Mouse (Mus musculus) spleen, postnatal 10 days (tissue): ENCODE measurements at regions not wholly inside any gene's neighbourhood (a gene's known extent, or its start where the extent isn't known, plus 50 kb on each side); places are given as distances from the start of the nearest gene placed in this dataset.

ENCODE experiments used
- DNase-seq, 2 experiments: peaks; one replicate each; pipeline ENCODE4 v3.0.0; 2021 to 2022; ENCODE audit warnings: low spot score in 2 of 2

DNA sequence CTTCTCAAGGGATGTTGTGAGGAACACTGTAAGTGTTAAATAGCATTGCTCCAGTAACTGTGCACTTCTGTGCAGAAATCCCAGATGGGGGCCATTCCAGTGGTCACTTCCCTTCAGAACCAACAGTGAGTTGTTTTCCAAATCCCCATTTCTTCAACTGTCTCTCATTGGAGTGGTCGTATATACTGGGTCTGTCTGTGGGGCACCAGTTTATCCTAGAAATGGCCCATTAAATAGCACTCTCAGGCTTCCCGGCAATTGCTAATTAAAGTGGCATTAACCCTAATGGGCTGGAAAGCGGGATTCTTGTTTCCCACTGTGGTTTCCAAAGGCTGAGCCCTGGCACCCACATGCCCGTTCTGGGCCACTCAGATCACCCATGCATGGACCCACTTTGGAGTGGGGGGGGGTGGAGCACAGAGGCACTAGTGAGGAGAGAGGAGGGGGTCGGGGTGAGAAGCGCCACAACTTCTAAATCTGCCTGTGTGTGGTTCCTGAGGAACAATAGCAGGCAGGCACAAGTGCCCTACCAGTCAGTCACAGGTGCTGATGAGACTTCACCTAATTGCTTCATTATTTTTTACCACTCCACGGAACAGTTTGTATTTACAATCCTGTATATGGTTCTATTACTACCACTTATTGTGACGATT is 78.1 kb downstream of the Fam204a start:
- DNase-seq, result no peak

DNA sequence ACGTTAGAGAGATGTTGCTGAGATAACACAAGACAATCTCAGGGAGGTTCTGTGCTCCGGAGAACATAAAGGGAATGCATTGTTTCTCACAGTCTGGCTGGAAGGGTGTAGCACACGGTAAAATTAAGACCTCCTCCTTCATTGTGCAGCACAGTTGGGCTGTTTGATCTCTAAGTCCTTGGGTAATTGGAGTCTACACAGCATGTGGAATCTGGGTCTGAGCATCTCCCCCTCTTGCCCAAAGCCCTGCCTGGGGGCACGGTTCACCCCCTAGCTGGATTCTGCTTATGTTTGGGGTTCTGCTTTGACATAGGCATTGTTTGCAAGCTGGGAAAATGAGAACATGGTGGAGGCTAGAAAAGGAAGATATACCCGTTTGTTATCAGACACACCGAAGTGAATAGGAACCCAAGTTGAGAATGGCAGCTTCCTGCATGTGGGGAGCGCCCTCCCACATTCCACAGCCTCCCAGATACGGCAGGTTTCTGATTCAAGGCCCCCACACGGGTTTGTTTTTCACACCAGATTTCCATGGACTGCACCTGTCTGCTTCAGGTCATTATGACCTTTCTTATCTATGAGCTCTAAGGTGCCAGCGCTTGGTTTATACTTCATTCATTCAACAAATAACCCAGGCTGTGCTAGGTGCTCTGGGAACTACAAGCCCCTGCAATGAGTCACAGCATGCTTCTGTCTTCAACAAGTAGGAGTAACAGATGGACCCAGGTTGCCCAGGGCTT is 79.9 kb downstream of the Fam204a start:
- DNase-seq, result no peak

DNA sequence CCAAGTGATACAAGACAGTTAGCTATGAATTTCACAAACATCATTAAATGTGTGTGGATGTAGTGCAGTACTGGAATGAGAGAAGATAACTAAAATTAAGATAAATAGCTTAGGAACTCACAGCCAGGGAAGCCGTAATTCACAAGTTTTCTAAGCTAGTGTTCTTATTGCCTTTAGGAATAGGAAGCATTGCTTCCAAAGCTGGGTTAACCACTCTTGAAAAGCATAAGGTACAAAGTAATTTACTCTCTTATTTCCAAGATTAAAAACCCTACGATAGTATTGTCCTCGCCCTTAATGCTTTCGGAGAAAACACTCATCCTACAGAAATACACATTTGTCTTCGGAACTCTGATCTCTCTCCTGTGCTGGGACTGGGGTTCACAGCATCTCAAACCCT is 81.3 kb downstream of the Fam204a start:
- no peak for DNase-seq

DNA sequence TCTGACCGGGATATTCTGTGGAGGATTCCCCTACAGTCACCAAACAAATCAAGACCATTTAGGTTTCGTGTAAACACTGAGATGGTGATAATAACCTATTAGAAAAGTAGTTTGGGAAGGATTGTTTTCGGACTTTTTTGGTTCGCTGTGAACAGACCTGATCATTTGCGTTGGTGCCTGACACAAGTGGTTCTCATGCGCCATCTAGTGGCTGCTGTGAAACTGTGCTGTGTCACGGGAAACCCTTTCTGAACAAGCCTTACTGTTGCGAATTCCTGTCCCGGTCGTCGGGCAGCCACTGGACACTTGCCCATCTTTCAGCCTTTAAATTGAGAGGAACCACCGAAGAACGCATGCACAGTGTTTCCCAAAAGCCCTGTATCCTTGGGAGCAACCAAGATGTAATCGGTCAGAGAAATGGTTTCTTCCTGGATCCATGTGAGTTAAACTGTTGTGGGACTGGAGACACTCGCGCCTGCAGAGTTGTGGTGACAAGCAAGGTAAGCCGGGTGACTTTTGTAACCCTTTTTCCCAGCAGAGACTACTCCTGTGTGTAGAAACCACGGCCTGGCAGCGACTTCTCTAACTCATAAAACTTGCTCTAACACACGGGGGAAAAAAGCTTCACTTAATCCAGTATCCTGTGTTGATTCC is 82.0 kb downstream of the Fam204a start:
- DNase-seq, result peak; percentile 53 to 79

DNA sequence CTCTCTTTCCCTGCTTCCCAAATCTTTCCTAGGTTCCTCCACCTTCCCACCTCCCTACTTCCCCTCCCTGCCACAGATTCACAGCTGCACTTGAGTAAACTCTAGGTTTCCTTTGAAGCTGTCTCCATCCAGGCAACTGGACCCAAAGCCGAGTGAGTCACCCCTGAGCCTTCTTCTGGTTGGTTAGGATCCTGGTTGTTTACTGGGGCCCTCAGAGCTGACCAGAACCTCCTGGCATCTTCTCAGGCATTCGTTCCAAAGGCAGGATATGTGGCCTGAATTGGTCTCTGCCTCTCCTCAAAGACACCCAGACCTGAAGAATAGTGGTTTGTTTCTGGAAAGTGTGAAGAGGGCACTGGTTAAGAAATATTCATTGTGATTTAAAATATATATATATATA is 87.6 kb downstream of the Fam204a start:
- DNase-seq, result no peak

DNA sequence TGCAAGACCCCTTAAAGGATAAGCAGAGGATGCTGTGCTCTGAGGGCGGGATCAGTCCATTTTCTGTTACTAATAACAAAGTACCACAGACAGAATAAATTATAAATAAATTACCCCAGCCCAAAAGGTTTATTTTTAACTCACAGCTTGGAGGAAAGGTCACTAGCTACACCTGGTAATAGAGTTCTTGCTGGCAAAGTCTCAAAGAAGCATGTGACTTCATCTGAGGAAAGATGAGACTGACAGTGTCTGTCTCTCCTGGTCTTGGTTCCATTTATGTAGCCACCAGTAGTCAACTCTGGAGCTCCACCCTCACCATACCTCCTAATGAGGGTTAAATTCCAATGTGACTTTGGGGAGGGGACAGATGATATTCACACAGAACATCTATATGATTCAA is 90.0 kb downstream of the Fam204a start:
- no peak for DNase-seq

DNA sequence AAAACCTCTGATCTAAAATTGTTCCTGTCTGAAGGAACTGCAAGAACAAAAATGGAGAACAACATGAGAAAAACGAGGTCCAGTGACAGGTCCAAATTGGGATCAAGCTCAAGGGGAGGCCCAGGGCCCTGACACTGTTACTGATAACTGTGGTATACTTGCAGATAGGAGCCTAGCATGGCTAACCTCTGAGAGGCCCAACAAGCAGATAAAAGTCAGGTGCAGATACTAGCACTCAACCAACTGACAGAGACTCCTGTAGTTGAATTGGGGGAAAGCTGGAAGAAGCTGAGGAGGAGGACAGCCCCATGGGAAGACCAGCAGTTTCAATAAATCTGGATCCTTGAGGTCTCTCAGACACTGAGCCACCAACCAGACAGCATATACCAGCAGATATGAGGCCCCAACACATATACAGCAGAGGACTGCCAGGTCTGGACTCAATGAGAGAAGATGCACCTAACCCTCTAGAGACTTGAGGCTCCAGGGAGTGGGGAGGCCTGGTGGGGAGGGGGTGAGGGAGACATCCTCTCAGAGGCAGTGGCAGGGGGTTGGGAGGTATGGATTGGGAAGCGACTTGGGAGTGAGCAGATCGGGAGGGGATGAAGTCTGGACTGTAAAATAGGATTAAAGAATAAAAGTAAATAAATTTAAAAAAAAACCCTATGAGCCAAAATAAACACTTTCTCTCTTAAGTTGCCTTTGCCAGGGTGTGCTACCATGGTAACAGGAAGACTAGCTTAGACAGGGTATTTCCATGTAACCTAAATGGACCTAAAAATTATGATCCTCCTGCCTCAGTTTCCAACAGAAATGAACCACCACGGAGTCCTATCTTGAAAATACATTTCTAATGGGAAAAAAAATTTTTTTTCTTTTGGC is 91.8 kb downstream of the Fam204a start:
- DNase-seq, result no peak

DNA sequence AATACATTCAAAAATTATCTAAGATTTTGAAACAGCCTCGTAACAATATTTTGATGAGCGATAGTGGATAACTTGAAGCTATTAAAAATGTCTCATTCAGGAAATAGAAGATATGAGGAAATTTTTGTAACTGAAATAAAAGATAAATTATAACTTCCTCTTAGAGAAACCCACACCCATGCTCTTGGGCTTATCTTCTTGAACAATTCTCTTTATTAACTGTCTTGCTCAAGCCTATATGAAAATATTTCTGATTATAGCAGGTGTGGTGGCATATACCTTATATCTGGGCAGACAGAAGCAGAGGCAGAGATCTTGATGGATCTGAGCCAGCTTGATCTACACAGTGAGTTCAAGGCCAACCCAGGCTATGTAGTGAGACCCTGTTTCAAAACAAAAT is 96.9 kb downstream of the Fam204a start:
- no peak for DNase-seq

DNA sequence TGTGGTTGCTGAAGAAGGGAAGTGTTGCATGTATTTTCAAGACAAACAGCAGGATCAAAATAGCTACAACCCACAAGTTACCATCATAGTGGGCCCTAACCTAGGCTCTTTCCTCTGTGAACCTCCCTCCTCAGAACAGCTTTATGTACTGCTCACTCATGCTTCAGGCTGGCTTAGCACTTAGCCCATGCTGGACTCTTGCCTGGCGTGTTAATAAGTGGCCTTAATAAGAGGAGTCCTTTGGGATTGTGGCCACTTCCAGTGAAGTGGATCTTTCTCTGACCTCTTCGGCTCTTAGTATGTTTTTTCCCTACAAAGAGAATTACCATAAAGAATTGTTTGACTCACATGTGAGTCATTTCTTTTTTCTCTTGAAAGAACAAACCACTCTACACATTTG is 101.9 kb downstream of the Fam204a start:
- DNase-seq, result no peak

DNA sequence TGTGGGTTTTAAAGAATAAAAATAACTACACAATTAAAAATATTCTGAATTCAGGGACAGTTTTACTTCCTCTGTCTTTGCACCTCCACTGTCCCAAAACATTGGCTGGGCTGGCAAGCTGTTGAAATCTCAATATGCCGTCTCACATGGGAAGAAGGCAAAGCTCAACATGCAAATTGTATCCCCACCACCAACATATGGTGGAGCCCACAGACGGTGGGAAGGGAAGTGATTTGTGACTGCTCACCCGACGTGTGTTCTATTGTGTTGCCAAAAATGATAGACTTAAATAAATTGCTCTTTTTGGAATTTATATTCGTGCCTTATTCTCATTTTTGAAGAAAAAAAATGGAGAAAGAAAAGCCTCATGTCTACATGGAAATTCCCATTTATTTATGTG is 105.6 kb downstream of the Fam204a start:
- no peak for DNase-seq

DNA sequence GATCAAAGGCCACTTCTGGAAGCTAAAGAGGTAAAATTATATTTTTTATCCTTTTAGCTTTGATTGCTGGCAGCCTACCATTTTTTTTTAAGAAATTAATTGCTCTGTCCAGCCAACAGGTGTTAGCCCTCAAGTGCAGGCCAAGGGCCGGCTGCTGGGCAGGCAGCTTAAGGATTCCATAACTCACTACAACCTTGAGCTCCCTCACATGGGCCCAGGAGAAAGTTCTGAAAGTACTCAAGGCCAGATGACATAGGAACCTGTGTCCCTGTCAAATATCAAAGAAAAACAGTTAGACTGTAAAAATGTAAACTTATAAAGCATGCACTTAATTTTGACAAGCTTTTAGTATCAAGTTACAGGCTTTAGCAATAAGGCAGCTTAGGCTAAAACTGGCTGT is 107.5 kb downstream of the Fam204a start:
- DNase-seq, result no peak

DNA sequence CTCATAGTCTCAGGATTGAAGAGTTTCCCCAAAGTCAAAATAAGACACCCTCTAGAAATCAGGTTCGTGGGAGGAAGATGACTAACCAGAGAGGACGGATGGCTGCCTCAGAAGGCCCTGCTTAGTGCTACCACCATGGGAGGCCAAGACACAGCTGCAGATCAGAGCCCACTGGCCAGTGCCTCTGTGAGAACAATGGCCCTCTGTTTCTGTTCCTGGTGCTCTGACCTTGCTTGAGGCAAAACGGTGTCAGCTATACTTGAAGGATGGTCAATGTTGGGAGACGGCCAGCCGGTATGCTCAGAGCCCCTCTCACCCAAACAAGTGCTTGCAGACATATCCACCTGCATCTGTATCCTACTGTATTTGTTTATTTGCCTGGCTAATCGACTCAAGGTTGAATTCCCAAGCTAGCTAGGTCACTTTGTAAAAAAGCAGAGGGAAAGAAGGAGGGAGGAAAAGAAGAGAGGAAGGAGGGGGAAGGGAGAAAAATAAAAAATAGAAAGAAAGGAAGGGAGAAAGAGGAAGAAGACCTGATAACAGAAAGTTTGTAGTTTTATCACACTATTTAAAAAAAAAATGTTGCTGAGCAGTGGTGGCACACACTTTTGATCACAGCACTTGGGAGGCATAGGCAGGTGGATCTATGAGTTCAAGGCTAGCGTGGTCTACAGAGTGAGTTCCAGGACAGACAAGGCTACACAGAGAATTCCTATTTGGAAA is 112.7 kb downstream of the Fam204a start:
- no peak for DNase-seq

DNA sequence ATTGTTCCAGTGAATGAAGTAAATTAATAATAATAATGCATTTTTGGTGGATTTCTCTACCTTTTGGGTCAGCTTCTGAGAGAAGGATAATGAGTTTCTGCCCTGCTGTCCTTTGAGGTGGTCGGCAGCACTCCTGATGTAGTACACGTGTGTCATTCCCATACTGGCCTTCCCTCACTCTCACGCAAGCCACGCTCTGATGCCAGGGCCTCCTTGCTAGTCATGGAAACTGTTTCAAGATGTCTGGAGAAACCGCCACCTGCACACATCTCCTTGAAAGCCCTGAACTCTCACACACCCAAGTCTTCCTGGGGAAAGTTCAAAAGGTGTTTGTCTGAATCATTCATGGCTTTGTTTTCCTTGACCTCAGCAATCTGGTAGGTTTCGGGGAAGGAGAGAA is 116.2 kb downstream of the Fam204a start:
- no peak for DNase-seq

DNA sequence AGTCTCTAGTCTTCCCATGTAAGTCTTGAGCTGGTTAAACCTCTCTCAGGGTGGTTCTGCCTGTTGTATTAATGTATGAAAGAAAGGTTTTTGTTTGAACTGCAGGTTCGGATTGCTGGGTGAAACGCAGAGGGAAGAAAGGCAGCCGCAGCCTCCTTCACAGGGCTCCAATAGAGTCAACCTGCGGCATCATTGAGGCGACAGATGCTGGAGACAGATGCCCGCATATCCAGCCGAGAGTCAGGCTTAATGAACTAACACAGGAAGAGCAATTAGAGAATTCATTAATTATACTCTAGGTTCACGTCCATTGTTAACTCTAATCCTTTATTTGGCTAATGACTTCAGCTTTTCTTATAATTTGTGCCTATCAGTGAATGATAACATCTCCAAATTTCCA is 117.0 kb downstream of the Fam204a start:
- DNase-seq, result no peak

DNA sequence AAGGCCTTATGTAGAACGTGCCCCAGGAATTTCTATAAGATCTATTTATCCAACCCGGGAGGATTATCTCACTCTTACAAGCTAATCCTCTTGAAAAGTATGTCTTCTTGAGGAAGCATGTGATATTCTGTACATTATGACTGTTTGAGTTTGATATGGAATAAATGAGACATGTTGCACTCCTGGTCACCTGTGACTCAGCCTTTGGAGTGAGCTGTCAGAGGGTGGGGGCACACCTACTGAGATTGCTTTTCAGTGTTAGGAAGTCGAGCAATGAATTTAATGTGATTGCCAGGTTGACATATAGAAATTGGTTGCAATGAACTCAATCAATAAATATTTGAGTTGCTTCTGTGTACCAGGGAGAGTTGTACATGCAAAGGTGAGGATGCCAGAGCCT is 128.6 kb downstream of the Fam204a start:
- DNase-seq, result no peak

DNA sequence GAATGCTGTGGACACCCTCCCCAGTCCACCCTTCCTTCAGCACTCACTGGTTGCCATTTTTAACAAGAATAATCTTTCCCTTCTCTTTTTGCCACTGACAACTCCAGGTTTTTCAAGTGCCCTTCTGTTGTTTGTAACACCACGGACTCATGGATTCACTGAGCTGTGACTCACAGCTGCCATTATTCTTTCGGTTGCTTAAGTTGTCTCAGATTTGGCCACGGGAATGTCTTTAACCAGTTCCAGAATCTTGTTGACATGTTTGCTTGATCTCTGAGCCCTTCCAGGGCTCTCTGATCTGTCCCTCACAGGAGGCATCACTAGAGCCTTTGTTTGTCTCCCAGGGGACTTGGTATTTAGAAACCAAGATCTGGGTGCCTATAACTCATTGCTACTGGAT is 131.5 kb upstream of the Rab11fip2 start:
- DNase-seq, result no peak

DNA sequence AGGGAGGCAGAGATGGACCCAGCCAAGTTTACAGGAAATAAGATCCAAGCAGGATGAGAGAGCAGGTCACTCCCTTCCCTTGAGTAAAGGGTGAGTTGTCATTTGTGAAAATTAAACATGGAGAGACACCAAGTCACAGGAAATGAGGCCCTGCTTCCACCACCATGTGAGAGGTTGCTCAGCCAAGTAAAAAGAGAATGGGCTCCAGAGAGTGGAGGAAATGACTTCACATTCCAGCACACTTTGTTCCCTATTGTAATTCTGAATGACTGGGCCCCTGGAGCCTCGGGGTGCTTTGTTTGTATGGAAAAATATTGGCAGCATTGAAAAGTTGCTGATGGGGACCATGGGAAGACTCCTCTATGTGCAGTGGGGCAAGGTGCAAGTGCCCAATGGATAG is 129.9 kb upstream of the Rab11fip2 start:
- DNase-seq, result no peak

DNA sequence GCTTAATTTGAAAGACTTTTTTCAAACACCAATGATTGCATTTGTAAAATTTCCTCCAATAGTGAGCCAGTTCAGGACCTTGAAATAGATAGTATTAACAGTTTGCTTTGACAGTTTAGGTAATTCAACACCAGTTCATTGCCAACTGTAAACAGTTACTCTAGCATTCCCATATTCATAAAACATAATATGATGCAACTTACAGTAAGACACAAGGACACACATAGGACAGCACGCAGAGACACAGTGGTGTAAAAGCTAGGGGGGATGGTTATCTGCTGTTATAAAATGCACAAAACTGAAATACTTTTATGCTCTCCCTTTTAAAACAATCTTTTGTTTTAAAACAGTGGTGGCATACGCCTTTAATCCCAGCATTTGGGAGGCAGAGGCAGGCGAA is 122.7 kb upstream of the Rab11fip2 start:
- DNase-seq, result no peak

DNA sequence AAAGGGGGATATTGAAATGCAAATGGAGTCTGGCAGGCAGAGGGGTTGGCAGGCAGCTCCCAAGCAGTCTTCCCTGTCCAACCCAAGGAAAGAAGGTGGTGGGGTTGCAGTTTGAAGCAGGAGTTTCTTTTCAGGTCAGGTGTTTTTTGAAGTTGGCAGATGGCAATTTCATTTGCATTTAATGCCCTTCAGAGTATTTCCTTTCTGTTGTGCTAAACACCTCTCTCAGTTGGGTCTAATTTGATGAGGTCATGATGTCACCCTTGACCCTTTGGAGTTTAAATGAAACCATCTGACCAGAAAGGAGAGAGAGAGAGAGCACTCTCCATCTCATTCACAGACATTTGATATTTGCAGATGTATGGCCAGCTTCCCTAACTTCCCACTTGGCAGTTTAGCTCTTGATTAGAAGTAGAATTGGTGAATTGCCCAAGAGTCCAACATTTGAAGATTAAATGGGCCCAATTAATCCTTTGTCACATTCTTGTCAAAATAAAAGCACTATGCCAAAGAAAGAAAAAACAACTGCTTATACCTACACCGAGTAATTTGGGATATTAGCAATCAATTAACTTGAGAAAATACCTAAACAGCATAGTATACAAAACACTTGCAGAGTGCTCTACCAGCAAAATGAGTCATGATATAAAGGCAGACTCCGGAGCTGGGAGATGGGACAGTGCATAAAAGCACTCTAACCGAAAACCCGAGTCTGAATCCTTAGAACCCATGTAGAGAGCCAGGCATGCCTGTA is 111.8 kb upstream of the Rab11fip2 start:
- no peak for DNase-seq

DNA sequence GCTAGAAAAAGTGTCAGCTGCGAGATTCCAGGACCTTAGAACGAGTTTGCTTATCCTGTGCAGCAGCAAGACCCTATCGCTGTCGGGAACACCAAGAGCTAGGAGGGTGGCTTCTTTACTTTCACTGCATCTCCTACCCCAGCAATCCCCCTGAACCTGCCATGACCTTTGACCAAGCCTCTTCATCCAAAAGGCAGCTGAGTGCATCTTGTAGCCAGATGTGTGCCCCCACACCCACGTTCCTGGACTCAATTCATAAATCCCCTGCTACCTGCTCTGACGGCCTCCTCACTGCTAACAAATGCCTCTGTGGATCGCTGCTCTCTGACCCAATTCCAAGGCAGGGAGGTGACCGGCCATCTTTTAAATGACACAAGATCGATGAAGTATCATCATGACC is 107.7 kb upstream of the Rab11fip2 start:
- DNase-seq, result no peak

DNA sequence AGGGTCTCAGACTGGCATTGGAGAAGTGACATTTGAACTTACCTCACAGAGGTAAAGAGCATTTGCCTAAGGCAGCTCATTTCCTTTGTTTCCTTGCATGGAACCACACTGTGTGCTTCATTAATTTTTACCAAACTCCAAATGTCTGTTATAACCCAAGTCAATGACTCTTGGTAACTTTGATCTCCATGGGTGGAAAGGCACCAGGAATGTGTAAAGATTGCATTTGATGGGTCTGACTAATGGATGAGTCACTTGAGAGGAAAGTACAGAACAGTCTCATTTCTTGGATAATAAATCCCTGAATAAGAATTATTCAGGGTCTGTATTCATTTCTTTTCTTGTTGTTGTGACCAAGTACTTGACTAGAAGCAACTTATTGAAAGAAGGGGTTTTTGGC is 97.3 kb upstream of the Rab11fip2 start:
- no peak for DNase-seq
